Mouse (Mus musculus) ovary, postnatal 14 days (tissue): ENCODE results near the gene Trib2.

Experiments used
- DNase-seq: peaks from one replicate; pipeline ENCODE4 v3.0.0; 2022; ENCODE audit warnings: low spot score

Gene Trib2

GRCm38 (mm10) chr12:15816740-15817178 lies at the start of gene Trib2:
Gene Trib2, minus strand, starts transcription at chr12:15816922.
- peak; percentile 80 for DNase-seq

- no peak for DNase-seq
These were observed 41.3 kb upstream of the Trib2 start for GRCm38 (mm10) chr12:15858005-15858404.

GRCm38 (mm10) chr12:15855891-15856290 lies 39.2 kb upstream of the Trib2 start:
- DNase-seq = no peak

GRCm38 (mm10) chr12:15852781-15853180 lies 36.1 kb upstream of the Trib2 start:
- no peak for DNase-seq

- DNase-seq = no peak
These were observed 35.3 kb upstream of the Trib2 start for GRCm38 (mm10) chr12:15852031-15852430.

GRCm38 (mm10) chr12:15850441-15850895 lies 33.7 kb upstream of the Trib2 start:
- DNase-seq = no peak

GRCm38 (mm10) chr12:15849861-15850294 lies 33.2 kb upstream of the Trib2 start:
- DNase-seq = peak; percentile 47

- no peak for DNase-seq
These were observed 31.7 kb upstream of the Trib2 start for GRCm38 (mm10) chr12:15848391-15848790.

- DNase-seq = no peak
These were observed 28.0 kb upstream of the Trib2 start for GRCm38 (mm10) chr12:15844701-15845100.

- DNase-seq = no peak
These were observed 24.3 kb upstream of the Trib2 start for GRCm38 (mm10) chr12:15840864-15841557.

- DNase-seq = no peak
These were observed 21.5 kb upstream of the Trib2 start for GRCm38 (mm10) chr12:15838201-15838600.

GRCm38 (mm10) chr12:15837566-15837965 lies 20.8 kb upstream of the Trib2 start:
- DNase-seq = no peak

- no peak for DNase-seq
These were observed 15.9 kb upstream of the Trib2 start for GRCm38 (mm10) chr12:15832674-15833052.

GRCm38 (mm10) chr12:15831941-15832673 lies 15.4 kb upstream of the Trib2 start:
- DNase-seq = no peak

- DNase-seq = no peak
These were observed 14.0 kb upstream of the Trib2 start for GRCm38 (mm10) chr12:15830750-15831149.

GRCm38 (mm10) chr12:15828815-15829398 lies 12.2 kb upstream of the Trib2 start:
- DNase-seq = no peak

GRCm38 (mm10) chr12:15821019-15821418 lies 4.3 kb upstream of the Trib2 start:
- no peak for DNase-seq

GRCm38 (mm10) chr12:15817365-15817764 lies 643 bp upstream of the Trib2 start:
- no peak for DNase-seq

GRCm38 (mm10) chr12:15816254-15816605 lies 492 bp downstream of the Trib2 start:
- DNase-seq = peak; percentile 27

- DNase-seq = peak; percentile 46
These were observed 1.0 kb downstream of the Trib2 start for GRCm38 (mm10) chr12:15815576-15816253.

GRCm38 (mm10) chr12:15815170-15815575 lies 1.5 kb downstream of the Trib2 start:
- peak; percentile 27 for DNase-seq
